Mouse (Mus musculus): ENCODE results near the gene Ctsj.
"Not testable (repeated sequence)": the region's sequence is repeated elsewhere in the genome, so short reads cannot be mapped to it uniquely, and the experiment has no call there.

The Ctsj gene

DNA sequence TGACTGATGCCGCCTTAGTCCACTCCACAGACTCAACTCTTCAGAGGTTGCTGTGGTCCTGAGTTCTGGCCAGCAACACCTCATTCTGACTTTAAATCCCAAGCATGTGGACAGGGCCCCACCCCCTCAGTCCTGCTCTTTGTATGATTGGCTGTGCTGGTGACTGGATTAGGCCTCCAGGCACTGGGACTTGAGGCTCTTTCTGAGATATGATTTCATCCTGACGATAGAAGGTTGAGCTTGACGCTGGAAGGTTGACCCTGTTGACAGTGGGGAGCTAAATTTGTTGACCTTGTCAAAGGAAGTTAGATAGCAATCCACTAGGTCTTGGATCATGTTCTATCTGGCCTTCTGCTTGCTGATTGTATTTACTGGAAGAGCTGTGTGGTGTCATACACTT, at the start of gene Ctsj:
Ctsj (minus strand) TSS at position 101 of the 400 bp plus-strand sequence.
- DNase-seq: no peak

DNA sequence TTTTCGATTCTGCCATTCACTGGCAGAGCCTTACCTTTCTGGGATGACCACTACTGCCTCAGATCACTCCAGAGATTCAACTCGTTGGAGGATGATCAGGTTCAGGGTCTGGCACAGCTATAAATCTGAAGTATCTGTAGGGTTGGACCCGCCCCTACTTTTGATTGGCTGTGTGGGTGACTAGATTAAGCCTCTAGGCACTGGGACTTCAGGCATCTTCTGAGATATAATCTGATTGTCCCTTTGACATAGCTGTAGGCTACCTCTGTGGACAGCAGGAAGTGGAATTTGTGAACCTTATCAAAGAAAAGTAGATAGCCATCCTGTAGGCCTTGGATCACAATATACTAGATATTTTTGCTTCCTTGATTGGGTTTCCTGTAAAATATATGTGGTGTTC, 34.8 kb upstream of the Ctsj start, which contains the start of gene Ctsq:
Ctsq (minus strand) TSS at position 101 of the 400 bp plus-strand sequence.
- DNase-seq: no peak

DNA sequence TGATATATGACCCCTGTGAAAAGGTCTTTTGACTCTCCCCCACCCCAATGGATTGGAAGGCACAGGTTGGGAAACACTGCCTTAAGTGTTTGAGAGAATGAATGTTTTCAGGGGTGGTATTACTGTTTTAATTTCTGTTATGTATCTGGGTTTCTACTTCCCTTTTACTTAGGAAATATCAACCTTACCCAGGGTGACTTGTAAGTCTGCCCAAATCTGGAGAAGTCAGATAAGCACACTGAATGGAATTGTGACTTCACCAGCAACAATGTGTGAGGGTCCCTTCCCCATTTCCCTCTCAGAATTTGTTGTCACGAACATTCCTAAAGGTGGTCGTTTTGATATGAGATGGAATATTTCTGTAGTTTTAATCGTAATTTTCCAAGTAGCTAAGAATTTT, 17.0 kb upstream of the Ctsj start:
- no peak for DNase-seq

DNA sequence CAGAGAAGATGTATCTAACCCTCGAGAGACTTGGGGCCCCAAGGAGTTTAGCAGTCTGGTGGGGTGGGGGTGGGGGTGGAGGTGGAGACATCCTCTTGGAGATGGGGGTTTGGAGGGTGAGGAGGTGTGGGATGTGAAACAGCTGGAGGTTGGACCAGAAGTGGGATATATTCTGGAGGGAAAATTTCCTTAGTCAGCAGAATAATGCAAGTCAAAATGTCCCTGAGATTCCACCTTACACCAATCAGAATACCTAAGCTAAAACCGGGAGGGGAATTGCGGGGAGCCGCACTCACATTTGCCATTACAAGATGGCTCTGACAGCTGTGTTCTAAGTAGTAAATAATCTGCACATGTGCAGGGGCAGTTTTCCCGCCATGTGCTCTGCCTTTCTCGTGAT, 16.1 kb upstream of the Ctsj start:
- DNase-seq: no peak

DNA sequence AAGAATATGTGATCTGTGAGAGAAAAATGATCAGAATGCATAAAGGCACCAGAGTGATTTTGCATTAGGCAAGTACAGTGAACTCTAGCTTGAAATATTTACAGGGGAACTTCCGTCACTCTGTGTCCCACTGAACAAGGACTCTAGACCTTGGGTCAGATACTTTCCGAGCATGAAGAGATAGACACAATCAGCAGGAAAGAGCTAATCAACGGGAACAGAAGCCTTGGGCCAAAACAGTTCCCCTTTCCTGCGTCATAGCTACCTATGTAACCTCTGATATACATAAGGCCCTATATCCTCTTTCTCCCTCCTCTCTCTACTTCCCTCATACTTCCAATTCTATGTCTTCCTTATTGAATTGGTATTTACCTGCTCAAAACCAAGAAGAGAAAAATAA, 4.4 kb upstream of the Ctsj start:
- DNase-seq: no peak

DNA sequence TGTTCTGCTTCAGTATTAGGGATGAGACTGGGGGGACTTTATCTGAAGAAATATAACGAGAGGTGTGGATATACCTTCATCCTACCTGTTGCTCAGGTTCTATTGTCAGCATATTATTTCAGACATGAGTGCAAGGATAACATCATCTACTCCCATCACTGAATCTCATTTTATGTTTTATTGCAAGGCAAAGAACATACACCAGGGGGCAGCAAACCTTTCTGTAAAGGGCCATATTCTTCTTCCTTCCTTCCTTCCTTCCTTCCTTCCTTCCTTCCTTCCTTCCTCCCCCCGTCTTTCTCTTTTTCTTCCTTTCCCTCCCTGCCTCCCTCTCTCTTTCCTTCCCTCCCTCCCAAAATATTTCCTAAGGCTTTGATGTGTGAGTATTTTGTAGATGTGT, 8.2 kb downstream of the Ctsj start:
- no peak for DNase-seq

DNA sequence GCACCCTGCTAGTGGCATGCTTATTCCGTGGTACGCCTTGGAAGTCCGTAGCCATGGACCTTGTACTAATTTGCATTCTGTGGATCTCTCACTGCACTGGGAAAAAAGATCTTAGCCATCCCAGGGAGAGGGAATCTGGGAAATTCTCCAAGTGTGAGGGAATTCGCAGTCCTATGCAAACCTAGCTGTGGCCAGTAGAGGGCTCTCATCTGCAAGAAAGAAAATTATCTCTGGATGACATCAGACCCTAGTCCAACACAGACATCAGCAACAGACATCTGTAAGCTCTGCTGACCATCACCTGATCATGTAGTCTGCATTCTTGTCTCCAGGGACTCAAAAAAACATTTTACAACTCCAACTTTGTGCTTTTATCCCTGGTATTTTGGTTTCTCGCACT, 18.8 kb downstream of the Ctsj start:
- not testable (repeated sequence) for DNase-seq

DNA sequence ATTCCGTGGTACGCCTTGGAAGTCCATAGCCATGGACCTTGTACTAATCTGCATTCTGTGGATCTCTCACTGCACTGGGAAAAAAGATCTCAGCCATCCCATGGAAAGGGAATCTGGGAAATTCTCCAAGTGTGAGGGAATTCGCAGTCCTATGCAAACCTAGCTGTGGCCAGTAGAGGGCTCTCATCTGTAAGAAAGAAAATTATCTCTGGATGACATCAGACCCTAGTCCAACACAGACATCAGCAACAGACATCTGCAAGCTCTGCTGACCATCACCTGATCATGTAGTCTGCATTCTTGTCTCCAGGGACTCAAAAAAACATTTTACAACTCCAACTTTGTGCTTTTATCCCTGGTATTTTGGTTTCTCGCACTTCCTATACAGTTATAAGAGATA, 33.4 kb downstream of the Ctsj start:
- not testable (repeated sequence) for DNase-seq

DNA sequence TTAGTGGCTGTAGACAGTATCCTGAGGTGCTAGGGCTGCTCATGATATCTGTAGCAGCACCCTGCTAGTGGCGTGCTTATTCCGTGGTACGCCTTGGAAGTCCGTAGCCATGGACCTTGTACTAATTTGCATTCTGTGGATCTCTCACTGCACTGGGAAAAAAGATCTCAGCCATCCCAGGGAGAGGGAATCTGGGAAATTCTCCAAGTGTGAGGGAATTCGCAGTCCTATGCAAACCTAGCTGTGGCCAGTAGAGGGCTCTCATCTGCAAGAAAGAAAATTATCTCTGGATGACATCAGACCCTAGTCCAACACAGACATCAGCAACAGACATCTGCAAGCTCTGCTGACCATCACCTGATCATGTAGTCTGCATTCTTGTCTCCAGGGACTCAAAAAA, 41.8 kb downstream of the Ctsj start:
- peak; percentile 2 for DNase-seq

DNA sequence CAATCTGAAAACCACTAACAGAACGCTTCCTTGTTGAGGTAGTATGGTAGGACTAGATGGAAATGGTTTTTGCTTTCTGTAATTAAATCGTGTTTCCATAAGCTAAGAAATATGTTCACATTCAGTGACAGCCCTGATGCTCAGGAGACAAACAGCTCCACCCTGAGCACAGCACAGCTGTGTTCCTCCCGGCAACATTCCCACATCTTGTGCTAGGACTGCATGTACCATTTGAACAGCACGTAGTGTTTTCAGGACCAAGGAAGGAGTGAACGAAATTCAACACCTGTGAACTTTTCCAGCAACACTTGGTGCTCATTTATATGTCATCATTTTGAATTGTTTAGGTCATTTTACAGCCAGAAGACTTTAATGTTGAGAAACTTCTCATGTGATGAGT, 44.1 kb downstream of the Ctsj start:
- no peak for DNase-seq

Data from lung, postnatal 10 days (tissue).